ENCODE assay signal across 8 mouse cellular contexts in genomic region chr11:72266960-72267560, GRCm38 (mm10). TPM values are rescaled to one million over a fixed set of nuclear protein-coding genes. Genes with fewer than 3 reads are reported as not detected.
A peak's percentile ranks its signal among the peaks of the same experiment; 100 is the strongest.
DNase-seq lines count a peak whose midpoint lies in the region; ATAC-seq and TF ChIP-seq lines count a peak whose summit lies in the region.

TSS of gene Slc13a5 (minus strand) at chr11:72267222.

- H3K9me3 ChIP-seq in ES-E14 (ENCODE audit: control insufficient read depth, insufficient read depth, low read depth, low read length), result no peaks in the 10 kb centered on the region
- no peaks in the 10 kb centered on the region for H3K9me3 ChIP-seq in forebrain, embryonic 12.5 days

- H3K27ac ChIP-seq in ES-E14 (ENCODE audit: insufficient read depth, low read depth, low read length, poor library complexity, severe bottlenecking), result no peak within 1 kb of the TSS
- no peak within 1 kb of the TSS for H3K27ac ChIP-seq in forebrain, embryonic 12.5 days
- no peak within 1 kb of the TSS for H3K27ac ChIP-seq in kidney, adult 2 months (ENCODE audit: insufficient read depth, low read depth, low read length)

- H3K9ac ChIP-seq in ES-E14 (ENCODE audit: insufficient read depth, low read depth, low read length, poor library complexity, severe bottlenecking), result peak within 1 kb of the TSS; percentile 47
- peak within 1 kb of the TSS; percentile 30 for H3K9ac ChIP-seq in forebrain, embryonic 12.5 days

- peak within 1 kb of the TSS; percentile 78 for H3K4me2 ChIP-seq in forebrain, embryonic 12.5 days

- TF ChIP-seq CTCF in kidney, adult 2 months (conservative IDR thresholded peaks at IDR 0.05; ENCODE audit: insufficient read depth, insufficient read length, low read depth, low read length), result no peak

- peak; percentile 33; the same call in 1 of the 2 replicates for ATAC-seq in forebrain, embryonic 12.5 days (ENCODE audit: low FRiP score)
- ATAC-seq in megakaryocyte-erythroid progenitor cell, adult 5-6 weeks (replicated peaks; ENCODE audit: low FRiP score, low TSS enrichment, poor library complexity, severe bottlenecking), result peak; percentile 38; the same call in 1 of the 2 replicates

- H3K4me3 ChIP-seq in ES-E14 (ENCODE audit: insufficient read depth in 1 of 2, low read depth in 1 of 2, low read length in 2 of 2, poor library complexity in 1 of 2, severe bottlenecking in 1 of 2), result peak within 1 kb of the TSS; percentile 61 to 78
- peak within 1 kb of the TSS; percentile 42 for H3K4me3 ChIP-seq in forebrain, embryonic 12.5 days (replicated peaks)
- H3K4me3 ChIP-seq in kidney, adult 2 months (ENCODE audit: insufficient read depth, low read depth, low read length), result peak within 1 kb of the TSS; percentile 33

- no peaks in the 10 kb centered on the region for H3K36me3 ChIP-seq in ES-E14 (ENCODE audit: control insufficient read depth, insufficient read depth, low read length, poor library complexity, severe bottlenecking)
- no peaks in the 10 kb centered on the region for H3K36me3 ChIP-seq in forebrain, embryonic 12.5 days (replicated peaks)
- H3K36me3 ChIP-seq in kidney, adult 2 months (ENCODE audit: control insufficient read depth, insufficient read depth, low read length), result no peaks in the 10 kb centered on the region

- no peak for TF ChIP-seq POLR2A in kidney, adult 2 months (IDR thresholded peaks at IDR 0.05; ENCODE audit: low read depth, low read length)

- 2% methylated on average over 36 of the region's 36 CpGs for WGBS in forebrain, embryonic 12.5 days
- WGBS in kidney, adult 2 months, result 3% methylated on average over 36 of the region's 36 CpGs

- DNase-seq in heart, adult 11 months, result peak; percentile 80
- no peak for DNase-seq in heart, adult 18-20 months
- no peak for DNase-seq in ES-E14 (ENCODE audit: low read depth, low spot score)
- DNase-seq in kidney, adult 2 months, result peak; percentile 46
- no peak for DNase-seq in urinary bladder, postnatal 10 days (ENCODE audit: low spot score)
- DNase-seq in cerebellum, postnatal 14 days, result no peak

- in situ Hi-C loops in ES-E14 (cut with MboI; ENCODE audit: low sequenced_read_pairs in 2 of 2, unreplicated experiment in 2 of 2), result no loop called here

- no peaks in the 10 kb centered on the region; a peak in 1 of 4 replicates for H3K4me1 ChIP-seq in ES-E14 (ENCODE audit: control insufficient read depth in 2 of 2, insufficient read depth in 2 of 2, low read length in 2 of 2, poor library complexity in 1 of 2)
- peaks cover 21% of the 10 kb centered on the region for H3K4me1 ChIP-seq in forebrain, embryonic 12.5 days
- H3K4me1 ChIP-seq in kidney, adult 2 months (ENCODE audit: control insufficient read depth, insufficient read depth, low read length), result no peaks in the 10 kb centered on the region; the same call in 1 of the 2 replicates

- H3K27me3 ChIP-seq in forebrain, embryonic 12.5 days, result peaks cover 64% of the 10 kb centered on the region
- H3K27me3 ChIP-seq in kidney, adult 2 months (replicated peaks; ENCODE audit: control insufficient read depth, insufficient read depth, low read length), result no peaks in the 10 kb centered on the region

TF ChIP-seq in ES-E14, 5 proteins besides CTCF, POLR2A, EP300 and RAD21:
- TF ChIP-seq ZC3H11A (IDR thresholded peaks at IDR 0.05; ENCODE audit: borderline replicate concordance, low read depth, low read length) (no peak), HCFC1 (IDR thresholded peaks at IDR 0.05; ENCODE audit: borderline replicate concordance, insufficient read depth, low read length) (no peak), MAFK (IDR thresholded peaks at IDR 0.05; ENCODE audit: insufficient read depth, low read depth, low read length) (no peak), ZNF384 (IDR thresholded peaks at IDR 0.05; ENCODE audit: low read depth, low read length) (no peak), CHD2 (IDR thresholded peaks at IDR 0.05; ENCODE audit: low read depth, low read length) (no peak)

RNA-seq across cellular contexts. Expression of gene Slc13a5, which starts in this region (rescaled TPM):
- not detected for total RNA-seq in heart, adult 18-20 months (2021)
- total RNA-seq in ES-E14 (2012; rRNA removed), result 7.1 and 8.1 TPM in 2 replicates
- not detected in 2 replicates for polyA plus RNA-seq in forebrain, embryonic 12.5 days (2016; fragmentation: Nextera tagmentation; extraction: Ambion mirVana)
- 0.16 and 0.27 TPM in 2 replicates for polyA plus RNA-seq in kidney, adult 2 months (2012; rRNA removed)
- total RNA-seq in megakaryocyte-erythroid progenitor cell, adult 5-6 weeks (2014; fragmentation: Nextera tagmentation), result not detected in 2 replicates
- not detected in 2 replicates for total RNA-seq in megakaryocyte-erythroid progenitor cell, adult 5-6 weeks (2017)

Comparison
In these comparisons a context has a peak if more than half of its experiments do, and no peak if none do; other contexts are left out.
1. Peak in ATAC-seq, H3K4me3 ChIP-seq, H3K9ac ChIP-seq and H3K4me2 ChIP-seq in forebrain, embryonic 12.5 days; RNA of the gene not detected or under 1 TPM.
2. Peak in DNase-seq and H3K4me3 ChIP-seq in kidney, adult 2 months; RNA of the gene not detected or under 1 TPM.
3. Peak in ATAC-seq in megakaryocyte-erythroid progenitor cell, adult 5-6 weeks; RNA of the gene not detected or under 1 TPM.